Comparison of ENCODE assay signal across 24 mouse cellular contexts in the genomic region with DNA sequence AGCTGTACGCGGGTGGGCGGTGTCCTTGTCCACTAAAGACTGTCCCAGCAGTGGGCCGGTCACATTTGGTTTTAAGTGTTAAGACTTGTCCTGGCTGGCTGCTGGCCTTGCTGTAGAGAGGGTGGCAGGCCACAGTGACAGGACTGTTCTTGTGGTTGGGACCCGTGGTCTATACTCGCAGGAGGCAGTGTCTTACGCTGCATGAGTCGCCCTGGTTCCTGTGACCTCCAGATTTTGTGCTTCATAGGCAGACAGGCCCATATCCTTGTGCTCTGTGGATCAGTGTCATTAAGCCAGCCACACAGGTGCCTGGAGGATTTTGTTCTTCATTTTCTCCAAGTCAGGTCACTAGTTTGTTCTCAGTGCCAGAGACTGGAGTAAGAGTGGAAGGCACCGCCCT. TPM values are rescaled to one million over a fixed set of nuclear protein-coding genes. Genes with fewer than 3 reads are reported as not detected.
DNase-seq lines count a peak whose midpoint lies in the region; ATAC-seq and TF ChIP-seq lines count a peak whose summit lies in the region.
"Had no signal": no experiment of that assay in that cellular context is flagged by ENCODE, and none has a peak within 500 bp of the region (broad histone marks: within the 10 kb centered on the region; RNA-seq: fewer than 3 reads in every experiment).

No protein-coding gene starts in this region.

- peaks cover 54% of the 10 kb centered on the region for H3K4me1 ChIP-seq in G1E (ENCODE audit: insufficient read depth, low read depth, low read length)
- H3K4me1 ChIP-seq in intestine, postnatal 0 days (replicated peaks; ENCODE audit: control insufficient read depth, insufficient read depth, low read length) = no peaks in the 10 kb centered on the region

- 97% methylated on average over 9 of the region's 9 CpGs for WGBS in intestine, postnatal 0 days

- peak; percentile 57 for DNase-seq in adrenal gland, adult 2 months
- no peak for DNase-seq in adrenal gland, postnatal 4 days (ENCODE audit: low spot score in 2 of 2)
- DNase-seq in gastrocnemius, adult 2 months = no peak
- DNase-seq in gastrocnemius, postnatal 36 days = no peak
- peak; percentile 52 for DNase-seq in 416B (ENCODE audit: low read depth)
- no peak for DNase-seq in G1E (ENCODE audit: low spot score)
- DNase-seq in left cerebral cortex, postnatal 10 days (ENCODE audit: extremely low spot score in 1 of 2, low spot score in 2 of 2) = no peak
- DNase-seq: adrenal gland, postnatal 25 days; B cell, adult 2 months; cerebellum, adult 11-12 months; cerebellum, adult 2 months; cerebellum, adult 9-10 months; cerebellum, postnatal 10 days; cerebellum, postnatal 25 days; forebrain, postnatal 0 days had no signal

- H3K9me3 ChIP-seq in G1E (replicated peaks) = no peaks in the 10 kb centered on the region
- no peaks in the 10 kb centered on the region for H3K9me3 ChIP-seq in intestine, postnatal 0 days (ENCODE audit: control insufficient read depth)
- H3K9me3 ChIP-seq: embryonic facial prominence, embryonic 10.5 days; embryonic facial prominence, embryonic 12.5 days; forebrain, embryonic 13.5 days; forebrain, embryonic 15.5 days had no signal

- H3K36me3 ChIP-seq in G1E (replicated peaks) = peaks cover 97% of the 10 kb centered on the region
- H3K36me3 ChIP-seq in intestine, postnatal 0 days (ENCODE audit: control insufficient read depth, insufficient read depth) = peaks cover 88% of the 10 kb centered on the region

- ATAC-seq in G1E (ENCODE audit: extremely low read depth, insufficient number of reproducible peaks, low FRiP score, poor library complexity, severe bottlenecking) = no peak
- ATAC-seq in intestine, postnatal 0 days = no peak
- ATAC-seq: CD4-positive, CD25-positive, alpha-beta regulatory T cell, adult 4 months; forebrain, embryonic 13.5 days; forebrain, embryonic 15.5 days; forebrain, postnatal 0 days had no signal

- H3K4me2 ChIP-seq in intestine, postnatal 0 days (replicated peaks; ENCODE audit: low read depth) = no peak overlapping the region
- H3K4me2 ChIP-seq: embryonic facial prominence, embryonic 12.5 days; forebrain, embryonic 13.5 days; forebrain, embryonic 15.5 days had no signal

- TF ChIP-seq CTCF in gastrocnemius, adult 2 months (IDR thresholded peaks at IDR 0.05) = no peak
- TF ChIP-seq CTCF in G1E (IDR thresholded peaks at IDR 0.05; ENCODE audit: low read depth, low read length) = no peak
- TF ChIP-seq CTCF in intestine, postnatal 0 days (IDR thresholded peaks at IDR 0.05; ENCODE audit: low read depth) = no peak

- no peak overlapping the region for H3K9ac ChIP-seq in intestine, postnatal 0 days (ENCODE audit: low read depth, low read length)
- H3K9ac ChIP-seq: embryonic facial prominence, embryonic 12.5 days; forebrain, embryonic 13.5 days; forebrain, embryonic 15.5 days; forebrain, postnatal 0 days had no signal

- intact Hi-C loops in gastrocnemius, adult 2 months (cut with DNase I) = no loop called here
- intact Hi-C loops in gastrocnemius, postnatal 36 days (cut with DNase I) = no loop called here
- intact Hi-C loops in left cerebral cortex, postnatal 10 days (cut with DNase I) = no loop called here

- no peak overlapping the region for H3K4me3 ChIP-seq in gastrocnemius, adult 2 months
- 0 out of 2 replicates have a peak overlapping the region, but pooled peaks have one; percentile 9 for H3K4me3 ChIP-seq in G1E (ENCODE audit: low read depth, low read length)
- no peak overlapping the region for H3K4me3 ChIP-seq in intestine, postnatal 0 days (ENCODE audit: low read depth, low read length)
- H3K4me3 ChIP-seq: embryonic facial prominence, embryonic 10.5 days; embryonic facial prominence, embryonic 12.5 days; forebrain, embryonic 13.5 days; forebrain, embryonic 15.5 days had no signal

- H3K27ac ChIP-seq in gastrocnemius, adult 2 months = peak overlapping the region; percentile 35; the same call in 1 of the 2 replicates
- H3K27ac ChIP-seq in intestine, postnatal 0 days (ENCODE audit: low read depth, low read length) = no peak overlapping the region
- H3K27ac ChIP-seq: embryonic facial prominence, embryonic 10.5 days; embryonic facial prominence, embryonic 12.5 days; forebrain, embryonic 13.5 days; forebrain, embryonic 15.5 days had no signal

- no peaks in the 10 kb centered on the region for H3K27me3 ChIP-seq in G1E (ENCODE audit: insufficient read depth, low read length)
- no peaks in the 10 kb centered on the region for H3K27me3 ChIP-seq in intestine, postnatal 0 days (replicated peaks; ENCODE audit: control insufficient read depth, insufficient read depth, low read length)
- H3K27me3 ChIP-seq: CH12.LX; embryonic facial prominence, embryonic 12.5 days; forebrain, embryonic 13.5 days; forebrain, embryonic 15.5 days had no signal

RNA-seq across cellular contexts. Expression of a gene that starts 18.1 kb away (rescaled TPM):
- total RNA-seq in adrenal gland, adult 2 months (2021) = 10 to 100 TPM; 62.7 to 64.2 TPM
- 43.1 and 50.1 TPM in 2 replicates for polyA plus RNA-seq in adrenal gland, adult 2 months (2012; rRNA removed)
- total RNA-seq in adrenal gland, postnatal 4 days (2021) = 100 to 1,000 TPM in 1 of 2 experiments, 10 to 100 TPM in 1; 98.2 to 106 TPM
- 1 to 10 TPM; 5.9 to 8.8 TPM for total RNA-seq in gastrocnemius, adult 2 months (2021)
- 1 to 10 TPM; 8.1 to 9.5 TPM for total RNA-seq in gastrocnemius, postnatal 36 days (2021)
- 205 and 239 TPM in 2 replicates for total RNA-seq in G1E (2014; fragmentation: Nextera tagmentation)
- 106 and 117 TPM in 2 replicates for total RNA-seq in G1E (2017)
- polyA plus RNA-seq in G1E (2012) = 443 and 525 TPM in 2 replicates
- 14.6 and 15.6 TPM in 2 replicates for polyA plus RNA-seq in intestine, postnatal 0 days (2015; fragmentation: Nextera tagmentation; extraction: Ambion mirVana)
- total RNA-seq in left cerebral cortex, postnatal 10 days (2021) = 10 to 100 TPM; 51.8 to 51.9 TPM

RNA-seq across cellular contexts. Expression of a gene that starts 24.0 kb away (rescaled TPM):
- not detected for total RNA-seq in adrenal gland, adult 2 months (2021)
- not detected in 2 replicates for polyA plus RNA-seq in adrenal gland, adult 2 months (2012; rRNA removed)
- under 1 TPM in 1 of 2 experiments, not detected in 1; 0.73 TPM for total RNA-seq in adrenal gland, postnatal 4 days (2021)
- not detected for total RNA-seq in gastrocnemius, adult 2 months (2021)
- total RNA-seq in gastrocnemius, postnatal 36 days (2021) = not detected
- total RNA-seq in G1E (2014; fragmentation: Nextera tagmentation) (not detected in 2 replicates), G1E (2017) (not detected in 2 replicates)
- polyA plus RNA-seq in G1E (2012) = not detected in 2 replicates
- not detected in 2 replicates for polyA plus RNA-seq in intestine, postnatal 0 days (2015; fragmentation: Nextera tagmentation; extraction: Ambion mirVana)
- total RNA-seq in left cerebral cortex, postnatal 10 days (2021) = under 1 TPM; 0.49 to 0.87 TPM
- total RNA-seq: CH12.LX; forebrain, postnatal 0 days; MEL had no signal
- polyA plus RNA-seq: CD4-positive, CD25-positive, alpha-beta regulatory T cell, adult 4 months; cerebellum, adult 2 months; embryonic facial prominence, embryonic 10.5 days; embryonic facial prominence, embryonic 12.5 days; embryonic facial prominence, embryonic 14.5 days; forebrain, embryonic 13.5 days had no signal

RNA-seq across cellular contexts. Expression of a gene that starts 52.6 kb away (rescaled TPM):
- 10 to 100 TPM in 1 of 2 experiments, 1 to 10 TPM in 1; 7.5 to 30.8 TPM for total RNA-seq in adrenal gland, adult 2 months (2021)
- 13.3 and 18.8 TPM in 2 replicates for polyA plus RNA-seq in adrenal gland, adult 2 months (2012; rRNA removed)
- total RNA-seq in adrenal gland, postnatal 4 days (2021) = 10 to 100 TPM; 30.2 to 37.8 TPM
- total RNA-seq in gastrocnemius, adult 2 months (2021) = 10 to 100 TPM; 50.9 to 66.3 TPM
- total RNA-seq in gastrocnemius, postnatal 36 days (2021) = 10 to 100 TPM; 39.0 to 49.9 TPM
- total RNA-seq in G1E (2014; fragmentation: Nextera tagmentation) = 19.4 and 25.0 TPM in 2 replicates
- 24.7 and 27.4 TPM in 2 replicates for total RNA-seq in G1E (2017)
- polyA plus RNA-seq in G1E (2012) = 32.6 and 43.4 TPM in 2 replicates
- polyA plus RNA-seq in intestine, postnatal 0 days (2015; fragmentation: Nextera tagmentation; extraction: Ambion mirVana) = 3.9 and 5.4 TPM in 2 replicates
- 10 to 100 TPM; 47.9 to 51.6 TPM for total RNA-seq in left cerebral cortex, postnatal 10 days (2021)

RNA-seq across cellular contexts. Expression of a gene that starts 55.6 kb away (rescaled TPM):
- 1 to 10 TPM in 1 of 2 experiments, under 1 TPM in 1; 0.62 to 1.8 TPM for total RNA-seq in adrenal gland, adult 2 months (2021)
- polyA plus RNA-seq in adrenal gland, adult 2 months (2012; rRNA removed) = 0.76 and 0.99 TPM in 2 replicates
- total RNA-seq in adrenal gland, postnatal 4 days (2021) = 1 to 10 TPM; 1.4 to 2.7 TPM
- not detected for total RNA-seq in gastrocnemius, adult 2 months (2021)
- total RNA-seq in gastrocnemius, postnatal 36 days (2021) = under 1 TPM in 1 of 2 experiments, not detected in 1; 0.15 TPM
- total RNA-seq in G1E (2014; fragmentation: Nextera tagmentation) (not detected in 2 replicates), G1E (2017) (not detected in 2 replicates)
- polyA plus RNA-seq in G1E (2012) = 0.02 TPM in 1 of 2 replicates, not detected in the other
- polyA plus RNA-seq in intestine, postnatal 0 days (2015; fragmentation: Nextera tagmentation; extraction: Ambion mirVana) = 5.4 and 5.5 TPM in 2 replicates
- not detected for total RNA-seq in left cerebral cortex, postnatal 10 days (2021)
- total RNA-seq: CH12.LX; forebrain, postnatal 0 days; MEL had no signal
- polyA plus RNA-seq: embryonic facial prominence, embryonic 12.5 days had no signal

Comparison
In these comparisons a context has a peak if more than half of its experiments do, and no peak if none do; other contexts are left out.
1. DNase-seq: peak in adrenal gland, adult 2 months (single experiment) and 416B (single experiment); none in adrenal gland, postnatal 4 days (0 of 2), gastrocnemius, adult 2 months (single experiment), gastrocnemius, postnatal 36 days (0 of 2), G1E (single experiment) and left cerebral cortex, postnatal 10 days (0 of 2).
2. RNA of a gene that starts 18.1 kb away (total RNA-seq): 106 to 239 TPM in G1E, 98.2 to 106 TPM in adrenal gland, postnatal 4 days, 62.7 to 64.2 TPM in adrenal gland, adult 2 months and 51.8 to 51.9 TPM in left cerebral cortex, postnatal 10 days; 8.1 to 9.5 TPM in gastrocnemius, postnatal 36 days and 5.9 to 8.8 TPM in gastrocnemius, adult 2 months; every median in the first group is over 4 times any median in the second.